Mouse (Mus musculus) frontal cortex, adult 2 months (tissue): ENCODE results near the gene Extl2. TPM values are rescaled to one million over a fixed set of nuclear protein-coding genes. Genes with fewer than 3 reads are reported as not detected.
A peak's percentile ranks its signal among the peaks of the same experiment; 100 is the strongest.

ENCODE experiments used
- DNase-seq, 2 experiments: peaks; one replicate each; pipeline ENCODE4 v3.0.0; 2022; ENCODE audit warnings: low spot score in 1 of 2; ENCODE audit errors: extremely low spot score in 1 of 2
- polyA plus RNA-seq: library from polyadenylated mRNA; depleted of rRNA; stranded (reverse); fragments of >200 nt; gene quantifications from 2 replicates; pipeline ENCODE4 v1.2.3, GENCODE M21; 2012; rRNA removed

Gene Extl2
- polyA plus RNA-seq = 29.9 and 30.3 TPM in 2 replicates

- peak; percentile 71 to 82 for DNase-seq
Observed at GRCm38 (mm10) chr3:116006978-116007940, at the start of gene Extl2, which contains the start of gene Slc30a7. Gene Extl2, plus strand, starts transcription at chr3:116007462. Gene Slc30a7, minus strand, starts transcription at chr3:116007406.

DNA sequence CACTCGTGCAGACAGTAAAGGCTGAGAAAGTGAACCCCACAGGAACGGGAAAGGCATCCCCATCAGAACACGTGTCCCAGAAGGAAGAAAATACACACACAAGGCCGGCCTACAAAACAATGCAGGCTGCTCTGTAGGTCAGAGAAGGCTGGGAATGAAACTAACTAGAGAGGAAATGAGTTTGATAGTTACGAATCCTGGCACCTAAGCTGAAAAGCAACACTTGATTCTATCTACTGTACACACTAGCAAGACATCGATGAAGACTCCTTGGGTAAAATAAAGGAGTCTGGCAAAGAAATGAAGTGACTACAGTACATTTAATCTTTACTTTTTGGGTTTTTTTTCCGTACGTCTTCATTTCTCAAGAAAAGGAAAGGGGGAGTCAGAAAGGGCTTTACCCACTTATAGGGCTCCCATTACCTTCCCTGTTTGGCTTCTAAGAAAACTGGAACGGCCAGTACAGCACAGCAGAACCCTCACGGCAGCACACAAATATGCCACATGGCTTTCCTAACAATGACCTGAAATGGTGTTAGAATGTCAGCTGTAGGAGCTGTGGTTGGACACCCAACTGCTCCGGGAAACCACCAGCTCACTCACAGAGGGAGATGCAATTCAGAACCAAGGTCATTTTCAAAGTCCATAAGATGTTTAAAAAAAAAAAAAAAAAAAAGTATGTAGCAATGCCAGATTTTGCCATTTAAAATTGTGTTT, 45.8 kb upstream of the Extl2 start:
- no peak for DNase-seq

DNA sequence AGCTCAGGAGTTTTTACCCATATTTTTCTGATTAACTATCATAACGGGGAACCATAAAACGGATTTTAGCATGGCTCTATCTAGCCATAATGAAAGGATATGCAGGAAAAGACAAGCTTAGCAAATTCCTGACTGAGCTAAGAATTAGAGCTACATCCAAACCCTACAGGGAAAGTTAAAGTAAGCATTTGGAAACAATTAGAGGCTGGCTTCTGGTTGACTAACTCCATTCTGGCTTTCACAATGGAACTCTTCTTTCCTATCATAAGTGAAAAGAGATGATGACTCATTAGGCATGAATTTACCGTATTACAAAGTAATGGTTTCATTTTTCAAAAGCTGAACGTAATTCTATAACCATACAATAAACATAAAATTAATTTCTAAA, 45.2 kb upstream of the Extl2 start:
- no peak for DNase-seq

- DNase-seq = no peak
Observed at GRCm38 (mm10) chr3:115963597-115963996, 43.7 kb upstream of the Extl2 start.

DNA sequence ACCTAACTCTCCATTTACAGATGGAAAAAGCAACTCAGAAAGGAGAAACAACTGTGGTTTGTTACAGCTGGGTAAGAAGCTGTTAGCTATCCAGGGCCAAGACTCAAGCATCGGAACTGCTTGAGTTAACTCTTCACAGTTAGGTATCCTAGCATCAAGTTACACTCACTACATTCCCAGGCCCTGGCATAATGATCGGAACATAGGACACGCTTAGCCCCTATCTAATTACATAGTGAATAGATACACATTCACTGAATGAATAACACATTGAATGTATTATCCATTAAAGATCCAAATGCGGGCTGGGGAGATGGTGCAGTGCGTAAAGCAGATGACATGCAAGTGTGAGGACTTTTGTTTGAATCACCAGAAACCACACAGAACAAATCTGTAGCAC, 43.2 kb upstream of the Extl2 start:
- DNase-seq = no peak

- DNase-seq = no peak
Observed at GRCm38 (mm10) chr3:115968745-115969530, 38.3 kb upstream of the Extl2 start.

DNA sequence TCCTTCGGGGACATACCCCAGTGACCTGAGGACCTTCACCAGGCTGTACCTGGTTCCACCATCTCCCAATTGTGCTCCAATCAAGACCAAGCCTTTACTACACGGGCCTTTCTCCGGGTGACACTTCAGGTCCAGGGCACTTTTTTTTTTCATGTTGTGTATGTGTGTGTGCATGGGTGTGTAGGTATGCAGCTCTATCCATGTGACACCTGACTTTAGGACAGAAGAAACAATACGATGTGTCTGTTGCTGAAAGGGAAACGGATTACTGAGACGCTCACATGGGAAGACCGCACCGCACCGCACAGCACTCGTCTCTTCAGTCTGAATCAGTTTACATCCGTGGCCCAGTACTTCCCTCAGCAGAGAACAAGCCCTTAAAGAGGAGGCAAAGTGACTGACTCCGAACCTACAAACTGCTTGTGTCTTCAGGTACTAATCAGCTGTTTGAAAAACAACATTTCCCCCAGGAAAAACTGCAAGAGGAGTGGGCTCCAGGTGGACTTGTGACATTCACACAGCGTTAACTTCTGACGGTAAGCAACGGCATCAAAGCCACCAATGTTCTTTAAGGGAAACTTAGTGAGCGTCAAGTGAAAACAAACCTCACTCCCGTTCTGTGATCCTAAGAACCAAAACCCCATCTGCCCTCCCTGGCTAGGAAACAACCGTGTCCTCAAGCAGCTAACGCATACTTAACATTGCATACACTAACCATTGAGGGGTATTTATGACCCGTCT, 36.0 kb upstream of the Extl2 start:
- no peak for DNase-seq

DNA sequence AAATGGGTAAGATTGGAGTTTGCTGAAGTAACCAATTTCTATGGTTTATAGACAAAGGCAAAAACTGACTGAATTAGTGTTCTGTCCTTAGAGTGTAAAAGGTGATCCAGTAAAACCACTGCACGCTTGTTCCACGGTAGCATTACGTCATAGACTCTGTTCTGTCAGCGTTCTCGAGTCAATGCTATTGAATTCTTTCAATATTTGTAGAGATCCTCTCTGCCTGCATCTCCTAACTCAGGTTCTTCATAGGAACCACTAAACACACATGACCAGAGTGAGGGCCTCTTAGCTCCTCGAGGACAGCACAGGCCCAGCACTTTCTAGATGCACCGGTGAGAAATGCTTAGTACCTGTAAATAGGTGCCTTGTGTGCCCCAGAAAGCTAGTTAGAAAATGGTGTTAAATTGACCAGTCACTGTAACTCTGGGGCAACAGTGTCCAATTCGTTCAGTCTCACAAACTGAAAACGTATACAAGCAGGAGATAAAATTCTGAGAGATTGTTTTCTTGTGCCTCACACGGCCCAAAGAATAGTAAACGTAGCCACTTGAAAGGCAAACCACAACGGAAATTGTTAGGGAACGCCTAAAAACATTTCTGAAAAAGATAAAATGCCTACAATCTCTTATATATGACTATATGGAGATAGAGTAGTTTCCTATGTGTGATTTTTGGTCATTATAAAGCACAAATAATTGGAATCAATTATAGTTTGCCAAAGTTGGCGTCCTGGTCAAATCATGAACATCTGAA, 35.2 kb upstream of the Extl2 start:
- DNase-seq = no peak

GRCm38 (mm10) chr3:115974228-115974627, 33.0 kb upstream of the Extl2 start:
- no peak for DNase-seq

DNA sequence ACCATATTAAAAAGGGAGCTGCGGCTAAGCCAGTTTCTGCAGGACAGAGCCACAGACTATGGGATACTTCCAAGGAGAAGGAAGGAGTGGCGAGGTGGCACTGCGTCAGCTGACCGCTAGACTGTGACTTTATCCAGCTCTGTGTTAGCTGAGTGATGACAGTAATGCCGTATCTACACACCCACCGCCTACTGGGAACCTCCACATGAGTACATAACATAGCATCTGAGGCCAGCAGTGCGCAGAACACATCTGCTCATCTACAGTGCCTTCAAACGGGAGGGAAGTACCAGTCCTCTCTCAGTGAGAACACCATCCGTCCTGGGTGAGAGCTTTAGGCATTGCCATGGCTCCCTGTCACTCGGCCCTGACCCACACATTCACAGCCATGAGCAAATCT, 32.3 kb upstream of the Extl2 start:
- DNase-seq = no peak

GRCm38 (mm10) chr3:115979000-115979399, 28.3 kb upstream of the Extl2 start:
- DNase-seq = peak in 1 of 2 experiments; percentile 60

GRCm38 (mm10) chr3:115983217-115983616, 24.0 kb upstream of the Extl2 start:
- DNase-seq = no peak

GRCm38 (mm10) chr3:115984653-115985052, 22.6 kb upstream of the Extl2 start:
- no peak for DNase-seq

GRCm38 (mm10) chr3:115985183-115985892, 21.9 kb upstream of the Extl2 start:
- DNase-seq = no peak

DNA sequence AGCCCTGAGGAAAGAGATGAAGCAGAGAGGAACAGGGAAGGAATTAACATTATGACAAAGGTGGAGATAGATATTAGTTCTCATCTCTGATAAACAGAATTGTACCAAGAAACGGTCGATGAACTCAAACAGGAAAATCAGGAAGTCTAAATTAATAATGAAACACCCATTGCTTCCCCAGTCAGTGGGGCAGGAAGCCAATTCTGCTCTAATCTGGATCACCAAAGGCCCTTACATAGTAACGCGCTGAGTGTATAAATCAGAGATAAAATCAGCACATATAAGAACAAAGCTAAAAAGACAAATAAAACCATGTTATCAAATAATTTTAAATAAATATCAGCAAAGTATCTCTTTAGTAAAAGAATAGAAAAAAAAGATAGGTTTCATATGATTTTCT, 15.2 kb upstream of the Extl2 start:
- DNase-seq = no peak

DNA sequence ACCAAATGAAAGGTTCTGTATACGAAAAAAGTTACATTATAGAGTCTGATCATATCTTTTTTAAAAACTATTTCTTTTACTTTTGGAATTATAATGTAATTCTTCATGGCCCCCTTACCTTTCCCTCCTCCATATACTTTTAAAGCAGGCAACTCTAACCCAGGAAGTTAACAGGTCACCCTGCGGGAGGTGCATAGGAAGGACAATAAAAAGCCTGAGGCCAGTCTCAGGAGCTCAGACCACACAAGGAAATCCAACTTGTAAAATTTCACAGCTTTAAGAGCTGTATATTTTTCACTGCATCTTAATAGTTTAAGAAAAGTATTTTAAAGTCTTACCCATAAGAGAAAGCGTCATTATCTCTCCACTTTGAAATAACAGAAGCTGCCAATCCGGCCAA, 14.7 kb upstream of the Extl2 start:
- DNase-seq = no peak

DNA sequence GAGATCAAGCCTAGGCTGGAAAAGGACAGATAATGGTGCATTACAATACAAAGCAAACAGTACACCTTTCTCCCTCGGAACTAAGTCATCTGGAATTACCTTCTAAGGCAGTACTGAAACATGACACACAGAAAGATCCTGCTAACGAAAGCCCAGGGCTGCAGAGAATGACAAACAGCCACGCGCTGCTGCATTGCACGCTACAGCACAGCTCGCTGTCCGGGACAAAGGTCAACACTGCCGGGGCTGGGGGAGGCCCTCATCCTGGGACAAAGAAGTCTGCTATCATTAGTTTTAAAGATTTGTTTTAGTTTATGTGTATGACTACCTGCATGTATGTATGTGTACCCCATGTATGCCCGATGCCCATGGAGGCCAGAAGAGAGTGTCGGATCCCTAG, 14.2 kb upstream of the Extl2 start:
- DNase-seq = no peak

DNA sequence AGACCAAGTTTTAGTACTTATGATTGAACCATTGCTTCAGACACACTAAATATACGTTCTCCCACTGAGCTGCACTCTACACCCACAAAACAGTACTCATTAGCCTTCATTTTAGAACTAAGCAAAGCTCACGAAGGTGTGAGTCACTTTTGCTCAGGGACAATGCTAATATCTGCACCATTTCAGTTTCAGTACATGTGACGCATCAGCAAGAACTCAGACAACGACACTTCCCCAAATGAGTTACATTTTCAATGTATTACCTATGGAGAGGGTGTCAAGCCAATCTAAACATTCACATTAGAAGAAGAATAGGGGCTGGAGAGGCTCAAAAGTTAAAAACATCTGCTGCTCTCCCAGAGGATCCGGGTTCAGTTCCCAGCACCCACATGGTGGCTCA, 10.3 kb upstream of the Extl2 start:
- no peak for DNase-seq
